Mouse (Mus musculus): ENCODE data around the gene Cnot8.
"Not testable (repeated sequence)": the region's sequence is repeated elsewhere in the genome, so short reads cannot be mapped to it uniquely, and the experiment has no call there.

Gene Cnot8

DNA sequence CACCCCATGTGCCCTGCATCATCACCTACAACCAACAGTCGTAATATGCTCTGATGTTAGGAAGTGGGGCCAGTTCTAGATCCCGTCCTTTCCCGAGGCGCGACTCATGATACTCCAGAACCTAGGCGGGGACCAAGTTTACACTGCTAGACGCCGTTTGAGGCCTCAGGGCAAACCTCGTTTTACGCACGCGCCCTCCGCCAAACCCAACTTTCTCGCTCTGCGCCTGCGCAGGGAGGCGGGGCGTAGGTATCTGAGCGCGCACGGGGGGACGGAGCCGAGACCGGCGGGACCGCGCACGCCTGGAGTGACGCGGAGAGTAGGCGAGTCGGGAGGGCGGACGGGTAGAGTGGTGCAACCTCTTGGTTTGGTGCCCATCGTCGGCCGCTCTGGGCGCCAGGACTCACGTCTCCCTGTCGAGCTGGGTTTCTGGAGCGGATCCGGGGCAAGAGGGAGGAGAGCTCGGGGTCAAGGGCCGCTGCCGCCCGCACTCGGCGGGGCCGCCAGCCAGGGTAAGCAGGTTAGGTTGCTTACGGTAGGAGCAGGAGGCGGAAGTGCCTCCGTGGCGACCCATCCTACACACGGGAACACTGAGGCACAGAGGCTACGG lies at the start of gene Cnot8:
TSS of gene Cnot8 (plus strand) at position 457 of the 610 bp plus-strand sequence.
- DNase-seq, result peak; percentile 99

DNA sequence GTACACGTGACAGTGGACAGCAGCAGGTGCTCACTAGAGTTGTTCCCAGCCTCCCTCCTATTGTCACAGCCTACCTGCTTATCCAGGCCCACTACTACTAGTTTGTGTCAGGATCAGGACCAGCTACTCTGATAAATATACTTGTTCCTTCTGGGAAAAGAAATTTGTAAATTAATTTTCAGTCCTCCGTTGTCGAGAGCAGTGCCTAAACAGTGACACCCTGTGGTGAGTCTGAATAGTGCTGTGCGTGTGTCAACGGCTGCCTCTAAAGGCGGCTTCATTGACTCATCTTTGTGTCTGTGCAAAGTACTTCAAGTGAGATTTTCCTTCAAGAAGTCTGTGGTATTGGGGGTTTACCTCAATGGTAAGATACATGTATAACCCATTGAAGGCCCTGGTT lies 46.5 kb upstream of the Cnot8 start:
- no peak for DNase-seq

DNA sequence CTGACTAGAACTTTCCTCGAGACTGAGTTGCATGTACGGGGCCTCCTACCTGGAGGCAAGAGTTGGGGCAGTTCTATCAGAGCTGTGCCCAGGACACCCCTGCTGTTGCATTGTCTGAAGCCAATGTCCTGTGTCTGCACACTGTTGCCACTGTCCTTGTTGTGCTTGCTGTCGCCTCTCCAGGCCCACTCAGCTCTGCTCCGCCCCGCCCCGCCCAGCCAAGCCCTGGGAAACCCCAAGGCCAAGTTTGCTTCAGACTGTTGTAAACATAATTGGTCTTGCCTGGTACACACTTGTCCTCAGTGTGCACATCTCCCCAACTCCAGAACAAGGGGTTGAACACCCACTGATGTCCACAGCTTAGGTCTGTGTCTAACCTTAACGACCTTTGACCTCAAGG lies 44.2 kb upstream of the Cnot8 start:
- DNase-seq, result not testable (repeated sequence)

DNA sequence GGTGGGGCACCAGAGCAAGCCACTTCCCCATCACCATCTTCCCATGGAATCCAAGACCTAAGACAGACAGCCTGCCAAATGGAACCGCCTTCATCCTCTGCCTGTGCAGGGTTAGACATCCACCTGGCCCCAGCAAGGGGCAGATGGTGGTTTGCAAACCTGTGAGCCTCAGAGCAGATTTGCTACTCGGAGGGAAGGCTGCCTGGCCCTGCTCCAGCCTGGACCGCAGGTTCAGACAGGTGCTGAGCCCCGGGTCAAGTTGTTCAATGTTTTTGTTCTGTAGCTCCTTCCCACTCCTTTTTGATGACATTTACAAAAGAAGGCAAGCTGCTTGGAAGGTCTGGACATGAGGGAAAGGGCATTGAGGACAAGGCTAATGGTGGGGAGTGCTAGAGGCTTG lies 42.7 kb upstream of the Cnot8 start:
- DNase-seq, result not testable (repeated sequence)

DNA sequence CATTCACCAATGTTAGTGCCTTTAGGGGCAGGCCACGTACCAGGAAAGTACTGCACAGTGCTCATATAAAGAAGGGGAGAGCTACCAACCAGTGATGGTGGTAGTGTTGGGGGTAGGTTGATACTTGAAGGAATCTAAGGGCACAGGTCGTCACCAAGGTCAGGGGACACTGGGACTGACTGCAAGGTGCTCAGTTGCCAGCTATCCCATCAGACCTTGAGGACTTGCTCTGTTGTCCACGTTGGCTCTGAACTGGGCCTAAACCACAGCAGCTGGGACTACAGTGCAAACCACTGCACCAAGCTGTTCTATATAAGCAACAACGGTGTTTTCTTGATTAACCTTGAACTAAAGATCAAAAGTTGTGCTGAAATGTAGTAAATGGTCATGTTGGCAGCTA lies 41.4 kb upstream of the Cnot8 start:
- DNase-seq, result no peak

- DNase-seq, result no peak
Observed at GRCm38 (mm10) chr11:58065025-58065424, 38.9 kb upstream of the Cnot8 start.

GRCm38 (mm10) chr11:58072978-58073377 lies 31.0 kb upstream of the Cnot8 start:
- no peak for DNase-seq

GRCm38 (mm10) chr11:58077270-58077669 lies 26.7 kb upstream of the Cnot8 start:
- DNase-seq, result no peak

GRCm38 (mm10) chr11:58081716-58082115 lies 22.2 kb upstream of the Cnot8 start:
- DNase-seq, result no peak

DNA sequence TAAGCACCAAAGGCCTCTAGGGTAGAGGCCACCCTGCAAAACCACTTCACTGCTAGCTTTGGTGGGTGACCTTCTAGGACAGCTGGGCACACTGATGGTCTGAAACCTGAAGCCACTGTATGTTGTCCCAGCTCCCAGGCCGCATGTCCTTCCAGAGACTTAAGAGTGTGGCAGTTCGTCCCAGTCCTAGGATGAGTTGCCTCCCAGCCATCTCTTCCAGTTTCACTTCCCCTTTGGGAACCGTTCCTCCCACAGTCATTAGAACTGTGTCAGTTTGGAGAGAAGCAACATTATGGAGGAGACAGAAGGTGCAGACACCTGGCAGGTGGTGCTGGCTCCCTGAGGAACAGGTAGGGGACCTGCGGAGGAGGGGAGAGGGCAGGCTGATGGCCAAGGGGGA lies 11.4 kb upstream of the Cnot8 start:
- DNase-seq, result no peak

- DNase-seq, result peak; percentile 46
Observed at GRCm38 (mm10) chr11:58093021-58093528, 10.9 kb upstream of the Cnot8 start, which contains the start of gene Gm12248. Gm12248 (minus strand) TSS chr11:58093134.

- no peak for DNase-seq
Observed at GRCm38 (mm10) chr11:58094766-58095165, 9.2 kb upstream of the Cnot8 start.

- DNase-seq, result no peak
Observed at GRCm38 (mm10) chr11:58095561-58095960, 8.4 kb upstream of the Cnot8 start.

DNA sequence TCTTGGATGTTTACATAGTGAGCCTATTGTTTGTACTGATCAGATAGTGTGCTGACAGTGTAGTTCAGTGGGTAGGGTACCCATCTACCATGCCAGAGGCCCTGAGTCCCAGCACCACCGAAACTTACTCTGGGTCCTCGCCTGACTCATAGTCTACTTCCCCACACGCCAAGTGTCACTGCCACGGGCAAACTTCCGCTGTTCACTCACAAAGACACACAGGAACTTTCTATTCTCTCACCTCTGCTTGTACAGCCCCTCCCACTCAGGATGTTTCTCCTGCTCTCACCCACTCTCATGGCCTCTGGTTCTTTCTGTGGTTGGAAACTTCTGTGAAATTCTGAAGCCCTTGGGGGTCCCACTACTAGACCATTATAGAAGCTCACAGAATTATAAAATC lies 7.8 kb upstream of the Cnot8 start:
- DNase-seq, result no peak

DNA sequence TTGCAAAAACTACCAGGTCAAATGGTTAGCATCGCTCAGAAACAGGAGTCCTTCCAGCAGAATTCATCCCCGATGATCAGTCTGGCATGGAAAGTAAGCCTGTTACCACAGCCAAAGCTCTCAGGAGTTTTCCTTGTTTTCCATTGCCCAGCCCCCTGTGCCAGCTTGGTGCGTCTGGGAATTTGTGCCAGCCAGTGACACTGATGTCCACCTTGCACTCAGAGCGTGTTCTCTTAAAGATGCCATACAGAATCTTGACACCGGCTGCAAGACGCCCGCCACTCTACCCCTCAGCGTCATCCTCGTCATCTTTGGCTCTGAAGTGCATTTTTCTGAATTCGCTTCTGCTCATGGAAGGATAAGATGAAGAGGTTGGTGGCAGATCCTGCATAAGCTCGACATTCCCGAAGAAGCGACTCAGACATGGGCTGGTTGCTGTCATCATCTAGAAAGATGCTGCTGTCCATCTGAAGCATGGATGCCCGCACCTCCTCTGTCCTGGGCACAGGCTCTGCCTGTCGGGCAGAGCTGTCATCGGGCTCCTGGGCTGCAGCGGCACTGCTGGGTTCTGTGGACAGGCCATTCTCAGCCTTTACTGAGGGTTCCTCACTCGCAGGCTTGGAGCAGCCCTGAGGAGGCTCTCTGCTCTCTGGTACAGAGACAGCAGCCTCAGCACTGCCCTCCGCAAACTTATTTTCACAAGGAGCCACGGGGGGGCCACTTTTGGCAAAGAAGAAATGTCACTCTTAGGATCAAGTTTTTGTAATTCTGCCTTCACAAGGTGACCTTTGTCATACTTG lies 6.9 kb upstream of the Cnot8 start:
- DNase-seq, result no peak

GRCm38 (mm10) chr11:58097621-58098365 lies 6.2 kb upstream of the Cnot8 start:
- peak; percentile 32 for DNase-seq

- not testable (repeated sequence) for DNase-seq
Observed at GRCm38 (mm10) chr11:58098366-58098720, 5.6 kb upstream of the Cnot8 start.

DNA sequence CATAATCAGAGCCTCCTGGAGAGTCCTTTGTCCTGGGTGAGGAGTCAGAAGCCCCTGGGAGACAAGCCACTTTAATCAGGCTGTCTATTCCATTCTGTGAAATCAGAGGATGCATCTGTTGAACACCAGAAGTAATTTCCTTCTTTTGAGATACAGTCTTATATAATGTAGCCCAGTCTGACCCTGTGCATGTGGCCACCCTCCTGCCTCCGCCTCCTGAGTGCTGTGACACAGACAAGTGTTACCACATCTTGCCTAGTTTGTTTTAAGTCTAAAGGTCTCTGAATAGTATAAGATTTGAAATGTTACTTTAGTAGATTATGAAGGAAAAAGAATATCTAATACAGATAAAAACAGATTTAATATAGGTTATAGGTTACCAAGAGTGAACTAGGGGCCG lies 3.9 kb upstream of the Cnot8 start:
- no peak for DNase-seq

GRCm38 (mm10) chr11:58101194-58101720 lies 2.7 kb upstream of the Cnot8 start:
- DNase-seq, result no peak

DNA sequence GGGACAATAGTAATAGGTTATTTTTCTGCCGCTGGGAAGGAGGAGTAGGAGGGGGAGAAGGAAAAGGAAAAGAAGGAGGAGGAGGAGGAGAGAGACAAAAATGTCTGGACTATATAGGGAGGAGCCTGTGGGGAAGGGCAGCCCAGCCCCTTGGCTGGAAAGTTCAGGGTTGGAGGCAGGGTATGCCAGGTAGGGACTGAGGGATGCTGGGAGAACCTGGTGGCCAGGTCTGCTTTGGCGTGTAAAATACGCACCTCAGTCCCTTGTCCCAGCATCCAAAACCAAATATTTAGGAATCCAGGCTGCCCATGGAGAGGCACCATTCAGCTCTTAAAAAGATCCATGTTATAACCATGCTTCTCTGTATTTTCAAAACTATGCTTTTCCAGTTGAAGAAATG lies 1.8 kb upstream of the Cnot8 start:
- DNase-seq, result no peak

- no peak for DNase-seq
Observed at GRCm38 (mm10) chr11:58102581-58103343, 1.2 kb upstream of the Cnot8 start.

DNA sequence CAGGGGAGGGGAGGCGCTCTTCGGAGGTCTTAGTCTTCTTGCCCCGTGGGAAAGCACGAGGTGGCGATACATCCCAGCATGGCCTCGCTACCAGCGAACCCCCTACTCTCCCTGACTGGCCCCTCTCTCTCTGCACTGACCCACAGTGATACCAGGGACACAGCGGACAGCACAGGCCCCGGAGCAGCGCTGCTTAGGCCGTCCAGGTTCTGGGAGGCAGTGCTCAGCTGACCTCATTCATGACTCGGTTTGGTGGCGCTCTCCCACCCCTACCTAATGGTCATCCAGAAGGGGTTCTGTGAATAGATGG lies 654 bp upstream of the Cnot8 start:
- DNase-seq, result no peak

DNA sequence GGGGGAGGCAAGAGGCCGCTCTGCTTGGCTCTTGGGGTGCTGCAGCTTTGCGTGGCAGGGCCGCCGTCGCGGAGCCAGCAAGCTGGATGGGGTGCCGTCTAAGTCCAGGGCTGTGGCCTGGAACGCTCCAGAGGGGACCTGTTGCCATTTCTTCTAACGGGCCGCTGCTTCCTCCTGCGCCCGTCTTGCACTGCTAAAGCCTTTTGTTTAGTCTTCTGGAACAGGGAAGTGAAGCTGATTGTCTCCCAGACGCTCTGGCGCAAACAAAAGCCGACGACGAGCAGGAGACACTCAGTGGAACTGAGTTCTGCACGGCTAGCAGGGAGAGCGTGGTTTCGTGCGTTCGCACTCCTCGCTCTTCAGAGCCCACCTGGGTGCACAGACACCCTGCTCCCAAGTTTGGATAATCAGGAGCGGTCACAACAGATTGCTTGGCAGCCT lies 418 bp downstream of the Cnot8 start:
- no peak for DNase-seq

All from kidney, adult 11 months (tissue).